9 mouse cellular contexts compared by ENCODE assay signal in the genomic region with DNA sequence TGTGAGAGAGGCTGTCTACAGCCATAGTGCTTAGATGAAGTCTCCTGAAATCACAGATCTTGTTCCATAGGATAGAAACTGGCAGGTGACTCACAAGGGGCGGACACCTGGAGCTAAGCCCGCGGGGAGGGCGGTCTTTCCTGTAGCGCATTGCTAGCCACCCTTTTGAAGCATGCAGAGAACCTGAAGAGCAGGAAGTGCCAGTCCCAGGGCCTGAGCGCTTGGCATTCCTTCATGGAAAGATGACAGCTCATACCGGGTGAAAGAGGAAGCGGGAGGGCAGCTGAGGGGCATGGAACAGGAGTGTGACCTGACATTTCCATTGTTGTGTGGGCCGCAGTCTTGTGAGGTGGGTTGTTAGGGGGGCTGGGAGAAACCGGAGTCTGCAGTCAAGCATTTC. TPM values are rescaled to one million over a fixed set of nuclear protein-coding genes. Genes with fewer than 3 reads are reported as not detected.
DNase-seq lines count a peak whose midpoint lies in the region; ATAC-seq lines count a peak whose summit lies in the region.
"Had no signal": no experiment of that assay in that cellular context is flagged by ENCODE, and none has a peak within 500 bp of the region (broad histone marks: within the 10 kb centered on the region; RNA-seq: fewer than 3 reads in every experiment).

No protein-coding gene starts in this region.

- peak; percentile 10 for DNase-seq in Muller cell, postnatal 12 days (ENCODE audit: inconsistent ontology term)
- DNase-seq in gonadal fat pad, adult 2 months (ENCODE audit: low read depth) = peak; percentile 84
- peak; percentile 51 to 62 for DNase-seq in kidney, adult 8-10 months
- peak; percentile 80 to 90 for DNase-seq in lung, postnatal 4 days
- DNase-seq in forebrain, embryonic 14.5 days (ENCODE audit: low spot score) = no peak
- DNase-seq: layer of hippocampus, adult 9-11 months had no signal

- ATAC-seq in granulocyte monocyte progenitor cell, adult 5-6 weeks (replicated peaks; ENCODE audit: poor library complexity, severe bottlenecking) = no peak
- ATAC-seq in frontal cortex, adult (ENCODE audit: low TSS enrichment) = no peak
- ATAC-seq in forebrain, embryonic 14.5 days = no peak
- no peak for ATAC-seq in midbrain, embryonic 15.5 days (replicated peaks)

- H3K9me3 ChIP-seq in forebrain, embryonic 14.5 days (replicated peaks; ENCODE audit: control insufficient read depth, low read length) = no peaks in the 10 kb centered on the region
- H3K9me3 ChIP-seq in midbrain, embryonic 15.5 days = no peaks in the 10 kb centered on the region; the same call in 1 of the 2 replicates

- 63% methylated on average over 10 of the region's 10 CpGs for WGBS in forebrain, embryonic 14.5 days
- 63% methylated on average over 10 of the region's 10 CpGs for WGBS in midbrain, embryonic 15.5 days

- no peak overlapping the region for H3K4me2 ChIP-seq in forebrain, embryonic 14.5 days (ENCODE audit: low read length)
- no peak overlapping the region for H3K4me2 ChIP-seq in midbrain, embryonic 15.5 days

- H3K9ac ChIP-seq in forebrain, embryonic 14.5 days (ENCODE audit: low read length) = no peak overlapping the region
- H3K9ac ChIP-seq in midbrain, embryonic 15.5 days = no peak overlapping the region

- H3K4me1 ChIP-seq in forebrain, embryonic 14.5 days (ENCODE audit: control insufficient read depth, insufficient read depth, low read length) = no peaks in the 10 kb centered on the region
- no peaks in the 10 kb centered on the region for H3K4me1 ChIP-seq in midbrain, embryonic 15.5 days

- no peaks in the 10 kb centered on the region for H3K36me3 ChIP-seq in forebrain, embryonic 14.5 days (ENCODE audit: control insufficient read depth, insufficient read depth, low read length)
- no peaks in the 10 kb centered on the region for H3K36me3 ChIP-seq in midbrain, embryonic 15.5 days (replicated peaks)

- no peak overlapping the region for H3K4me3 ChIP-seq in forebrain, embryonic 14.5 days (ENCODE audit: low read depth, low read length)
- no peak overlapping the region for H3K4me3 ChIP-seq in midbrain, embryonic 15.5 days

- no peak overlapping the region for H3K27ac ChIP-seq in forebrain, embryonic 14.5 days (ENCODE audit: low read depth, low read length)
- no peak overlapping the region for H3K27ac ChIP-seq in midbrain, embryonic 15.5 days

- no peaks in the 10 kb centered on the region for H3K27me3 ChIP-seq in forebrain, embryonic 14.5 days (replicated peaks; ENCODE audit: control insufficient read depth, insufficient read depth, low read length)
- no peaks in the 10 kb centered on the region for H3K27me3 ChIP-seq in midbrain, embryonic 15.5 days (replicated peaks)

RNA-seq across cellular contexts. Expression of gene Prkch, which starts 33.1 kb away (rescaled TPM):
- polyA plus RNA-seq in gonadal fat pad, adult 2 months (2012; rRNA removed) = 10.4 and 11.4 TPM in 2 replicates
- 0.99 and 1.6 TPM in 2 replicates for total RNA-seq in granulocyte monocyte progenitor cell, adult 5-6 weeks (2014; fragmentation: Nextera tagmentation)
- total RNA-seq in granulocyte monocyte progenitor cell, adult 5-6 weeks (2017) = 2.6 and 5.3 TPM in 2 replicates
- 4.7 and 6.7 TPM in 2 replicates for polyA plus RNA-seq in forebrain, embryonic 14.5 days (2014; fragmentation: Nextera tagmentation; extraction: Ambion mirVana)
- polyA plus RNA-seq in midbrain, embryonic 15.5 days (2015; fragmentation: Nextera tagmentation; extraction: Ambion mirVana) = 10.1 and 10.3 TPM in 2 replicates
